Mouse (Mus musculus): ENCODE measurements at regions not wholly inside any gene's neighbourhood (a gene's known extent, or its start where the extent isn't known, plus 50 kb on each side); places are given as distances from the start of the nearest gene placed in this dataset.

DNA sequence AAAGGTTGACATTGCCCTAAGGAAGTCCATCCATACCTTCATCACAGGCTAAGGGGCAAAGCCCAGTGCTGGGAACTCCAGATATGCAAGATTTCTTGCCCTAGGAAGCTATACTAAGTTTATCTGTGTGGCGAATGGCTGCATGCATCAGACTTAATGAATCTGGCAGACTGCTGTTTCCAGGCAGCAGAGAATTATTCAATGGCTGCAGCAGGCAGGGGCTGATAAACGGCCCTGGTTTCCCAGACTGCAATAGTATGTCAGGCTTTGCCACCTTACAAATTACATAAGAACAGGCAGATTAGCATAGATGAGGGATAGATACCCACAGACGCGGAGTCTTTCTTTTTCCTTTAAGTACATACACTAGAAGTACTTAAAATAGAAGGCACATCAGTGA is 350.2 kb downstream of the Tmem114 start:
- Histone ChIP-seq H3ac (ENCODE audit: control insufficient read depth, insufficient read length) (no peak overlapping the region), H3K4me3 (no peak overlapping the region), H3K27me3 (ENCODE audit: control insufficient read depth, insufficient read depth, insufficient read length) (no peaks in the 10 kb centered on the region), H3K79me2 (ENCODE audit: control insufficient read depth, insufficient read depth) (no peaks in the 10 kb centered on the region), H3K4me2 (ENCODE audit: low read depth) (no peak overlapping the region), H3K36me3 (ENCODE audit: control insufficient read depth, insufficient read depth) (no peaks in the 10 kb centered on the region)
- TF ChIP-seq POLR2A (IDR thresholded peaks at IDR 0.05; ENCODE audit: insufficient read length, low read depth) (no peak), TCF12 (IDR thresholded peaks at IDR 0.05; ENCODE audit: insufficient read depth, poor library complexity, severe bottlenecking) (no peak), CEBPB (IDR thresholded peaks at IDR 0.05; ENCODE audit: insufficient read depth, poor library complexity, severe bottlenecking) (no peak), REST (IDR thresholded peaks at IDR 0.05; ENCODE audit: insufficient read depth, insufficient read length) (no peak), MYOD1 (IDR thresholded peaks at IDR 0.05; ENCODE audit: control insufficient read depth in 1 of 3, insufficient read length in 2 of 3, low read depth in 2 of 3) (no peak), SRF (IDR thresholded peaks at IDR 0.05; ENCODE audit: control insufficient read depth, insufficient read length, low read depth) (no peak), E2F4 (IDR thresholded peaks at IDR 0.05; ENCODE audit: insufficient read depth) (no peak), USF1 (IDR thresholded peaks at IDR 0.05; ENCODE audit: low read depth) (no peak), TCF3 (IDR thresholded peaks at IDR 0.05; ENCODE audit: insufficient read length, low read depth) (no peak), POLR2AphosphoS2 (IDR thresholded peaks at IDR 0.05; ENCODE audit: insufficient read length, low read depth) (no peak), MAX (IDR thresholded peaks at IDR 0.05; ENCODE audit: low read depth) (no peak)

DNA sequence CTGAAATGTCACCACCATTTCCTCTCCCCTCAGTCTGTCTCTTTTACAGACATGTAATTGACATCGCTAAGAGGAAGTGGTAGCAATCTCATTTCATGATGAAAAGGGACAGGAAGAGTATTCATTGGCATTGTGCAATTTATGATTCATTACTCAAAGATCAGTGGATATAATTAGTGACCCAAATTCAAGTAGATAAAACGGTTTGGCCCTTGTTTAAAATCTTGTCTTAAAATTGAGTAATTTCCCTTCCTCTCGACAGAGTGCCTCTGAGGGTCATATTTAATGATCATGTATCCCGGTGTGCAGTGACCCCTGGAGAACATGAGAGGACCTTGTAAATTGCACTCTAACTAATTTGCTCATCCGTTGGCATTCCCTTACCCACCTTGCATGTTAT is 371.0 kb downstream of the Tmem114 start:
- no peak overlapping the region for H3ac ChIP-seq (ENCODE audit: control insufficient read depth, insufficient read length)
- H3K4me2 ChIP-seq (ENCODE audit: low read depth) = no peak overlapping the region
- TF ChIP-seq TCF12 (IDR thresholded peaks at IDR 0.05; ENCODE audit: insufficient read depth, poor library complexity, severe bottlenecking) (no peak), MYOG (IDR thresholded peaks at IDR 0.05; ENCODE audit: control insufficient read depth in 1 of 3, insufficient read depth in 1 of 3, insufficient read length in 2 of 3, low read depth in 2 of 3) (no peak), SRF (IDR thresholded peaks at IDR 0.05; ENCODE audit: control insufficient read depth, insufficient read length, low read depth) (no peak), POLR2A (IDR thresholded peaks at IDR 0.05; ENCODE audit: insufficient read length, low read depth) (no peak)
- H3K27me3 ChIP-seq (ENCODE audit: control insufficient read depth, insufficient read depth, insufficient read length) = no peaks in the 10 kb centered on the region
- no peaks in the 10 kb centered on the region for H3K79me2 ChIP-seq (ENCODE audit: control insufficient read depth, insufficient read depth)
- H3K36me3 ChIP-seq (ENCODE audit: control insufficient read depth, insufficient read depth) = no peaks in the 10 kb centered on the region
- H3K4me3 ChIP-seq = no peak overlapping the region

DNA sequence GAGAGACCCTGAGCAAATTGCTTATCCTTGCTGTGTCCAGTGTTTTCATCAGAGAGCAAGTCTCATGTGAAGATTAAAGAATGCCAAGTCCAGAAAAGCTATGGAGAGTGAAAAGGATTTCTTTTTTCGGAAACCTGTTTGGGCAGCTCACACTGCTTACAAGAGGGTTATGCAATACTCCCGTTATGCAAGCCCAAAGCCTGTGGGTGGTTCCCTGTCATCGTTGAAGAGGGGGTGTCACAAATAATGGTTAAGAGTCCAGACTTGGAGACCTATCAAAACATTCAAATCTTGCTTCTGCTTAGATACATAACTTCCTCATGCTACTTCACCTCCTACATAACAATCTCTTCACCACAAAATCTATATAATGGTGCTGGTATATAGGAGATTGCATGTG is 416.0 kb downstream of the Tmem114 start:
- Histone ChIP-seq H3K4me2 (ENCODE audit: low read depth) (no peak overlapping the region), H3K36me3 (ENCODE audit: control insufficient read depth, insufficient read depth) (no peaks in the 10 kb centered on the region), H3K27me3 (ENCODE audit: control insufficient read depth, insufficient read depth, insufficient read length) (no peaks in the 10 kb centered on the region), H3ac (ENCODE audit: control insufficient read depth, insufficient read length) (no peak overlapping the region), H3K79me2 (ENCODE audit: control insufficient read depth, insufficient read depth) (no peaks in the 10 kb centered on the region), H3K4me3 (no peak overlapping the region)
- TF ChIP-seq TCF3 (IDR thresholded peaks at IDR 0.05; ENCODE audit: insufficient read length, low read depth) (no peak), MYOG (IDR thresholded peaks at IDR 0.05; ENCODE audit: control insufficient read depth in 1 of 3, insufficient read depth in 1 of 3, insufficient read length in 2 of 3, low read depth in 2 of 3) (no peak), TCF12 (IDR thresholded peaks at IDR 0.05; ENCODE audit: insufficient read depth, poor library complexity, severe bottlenecking) (no peak), MAX (IDR thresholded peaks at IDR 0.05; ENCODE audit: low read depth) (no peak), CEBPB (IDR thresholded peaks at IDR 0.05; ENCODE audit: insufficient read depth, poor library complexity, severe bottlenecking) (no peak), POLR2AphosphoS2 (IDR thresholded peaks at IDR 0.05; ENCODE audit: insufficient read length, low read depth) (no peak), POLR2A (IDR thresholded peaks at IDR 0.05; ENCODE audit: insufficient read length, low read depth) (no peak), MYOD1 (IDR thresholded peaks at IDR 0.05; ENCODE audit: control insufficient read depth in 1 of 3, insufficient read length in 2 of 3, low read depth in 2 of 3) (no peak), REST (IDR thresholded peaks at IDR 0.05; ENCODE audit: insufficient read depth, insufficient read length) (no peak), E2F4 (IDR thresholded peaks at IDR 0.05; ENCODE audit: insufficient read depth) (no peak)

DNA sequence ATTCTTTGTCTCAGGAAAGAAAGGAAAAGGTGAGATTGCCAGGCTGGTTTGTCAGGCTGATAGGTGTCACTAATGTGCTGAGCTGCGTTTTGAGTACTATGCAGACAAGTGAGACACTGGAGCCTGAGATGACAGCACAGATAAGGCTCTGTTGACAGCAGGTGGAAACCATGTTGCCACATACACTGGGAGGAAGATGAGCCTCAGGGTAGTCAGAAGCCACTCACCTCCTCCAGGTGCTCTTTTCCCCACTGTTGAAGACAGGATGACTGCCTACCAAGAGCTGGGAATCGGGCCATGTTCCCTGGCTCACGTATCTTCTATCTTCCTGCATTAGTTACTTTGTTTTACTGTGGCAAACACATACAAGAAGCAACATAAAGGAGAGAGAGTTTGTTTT is 418.3 kb downstream of the Tmem114 start:
- Histone ChIP-seq H3K27me3 (ENCODE audit: control insufficient read depth, insufficient read depth, insufficient read length) (no peaks in the 10 kb centered on the region), H3K36me3 (ENCODE audit: control insufficient read depth, insufficient read depth) (no peaks in the 10 kb centered on the region), H3K4me3 (no peak overlapping the region), H3K4me2 (ENCODE audit: low read depth) (no peak overlapping the region), H3K79me2 (ENCODE audit: control insufficient read depth, insufficient read depth) (no peaks in the 10 kb centered on the region), H3ac (ENCODE audit: control insufficient read depth, insufficient read length) (no peak overlapping the region)
- TF ChIP-seq POLR2AphosphoS2 (IDR thresholded peaks at IDR 0.05; ENCODE audit: insufficient read length, low read depth) (no peak), E2F4 (IDR thresholded peaks at IDR 0.05; ENCODE audit: insufficient read depth) (no peak), MYOG (IDR thresholded peaks at IDR 0.05; ENCODE audit: control insufficient read depth in 1 of 3, insufficient read depth in 1 of 3, insufficient read length in 2 of 3, low read depth in 2 of 3) (no peak), SRF (IDR thresholded peaks at IDR 0.05; ENCODE audit: control insufficient read depth, insufficient read length, low read depth) (no peak), TCF12 (IDR thresholded peaks at IDR 0.05; ENCODE audit: insufficient read depth, poor library complexity, severe bottlenecking) (no peak), REST (IDR thresholded peaks at IDR 0.05; ENCODE audit: insufficient read depth, insufficient read length) (no peak), USF1 (IDR thresholded peaks at IDR 0.05; ENCODE audit: low read depth) (no peak), TCF3 (IDR thresholded peaks at IDR 0.05; ENCODE audit: insufficient read length, low read depth) (no peak), POLR2A (IDR thresholded peaks at IDR 0.05; ENCODE audit: insufficient read length, low read depth) (no peak), MYOD1 (IDR thresholded peaks at IDR 0.05; ENCODE audit: control insufficient read depth in 1 of 3, insufficient read length in 2 of 3, low read depth in 2 of 3) (no peak), CEBPB (IDR thresholded peaks at IDR 0.05; ENCODE audit: insufficient read depth, poor library complexity, severe bottlenecking) (no peak), MAX (IDR thresholded peaks at IDR 0.05; ENCODE audit: low read depth) (no peak)

DNA sequence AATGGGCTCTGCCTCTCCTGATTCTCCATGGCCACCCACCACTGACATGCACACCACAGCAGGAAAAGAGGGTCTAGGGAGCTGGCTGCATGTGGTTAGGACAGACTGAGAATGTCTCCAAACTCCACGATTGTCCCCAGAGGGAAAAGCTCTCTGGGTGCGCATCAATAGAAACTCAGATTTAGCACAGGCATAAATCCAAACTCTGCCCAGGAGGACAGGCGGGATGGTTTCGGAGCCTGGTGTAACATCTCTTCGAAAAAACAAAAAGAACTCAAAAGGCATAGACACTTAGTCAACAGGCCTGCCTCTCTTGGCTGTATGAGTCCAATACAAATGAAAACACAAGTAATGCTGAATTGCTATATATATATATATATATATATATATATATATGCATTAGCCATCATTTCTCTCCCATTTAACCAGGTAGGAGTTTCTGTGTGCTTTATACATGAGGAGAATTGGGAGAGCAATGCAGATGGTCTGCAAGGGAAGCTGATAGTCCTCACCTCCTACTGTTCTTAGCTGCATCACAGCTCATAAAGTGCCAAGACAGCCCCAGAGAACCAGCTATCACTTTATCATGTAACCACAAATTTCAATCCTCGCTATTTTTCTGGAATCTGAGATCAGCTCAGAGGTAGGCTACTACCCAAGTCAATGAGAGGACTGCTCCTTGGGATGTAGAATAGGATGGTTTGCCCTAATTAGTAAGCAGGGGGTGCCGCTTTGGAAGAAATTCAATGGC is 422.4 kb downstream of the Tmem114 start:
- H3K27me3 ChIP-seq (ENCODE audit: control insufficient read depth, insufficient read depth, insufficient read length) = no peaks in the 10 kb centered on the region
- H3K79me2 ChIP-seq (ENCODE audit: control insufficient read depth, insufficient read depth) = no peaks in the 10 kb centered on the region
- H3K36me3 ChIP-seq (ENCODE audit: control insufficient read depth, insufficient read depth) = no peaks in the 10 kb centered on the region

More for the DNA sequence above, 422.4 kb downstream of the Tmem114 start:
- TF ChIP-seq REST (IDR thresholded peaks at IDR 0.05; ENCODE audit: insufficient read depth, insufficient read length) = no peak
- Histone ChIP-seq H3K4me2 (ENCODE audit: low read depth) (no peak overlapping the region), H3K4me3 (no peak overlapping the region), H3ac (ENCODE audit: control insufficient read depth, insufficient read length) (no peak overlapping the region)

Measured in myocyte (in vitro differentiated cells).